Mouse (Mus musculus) common myeloid progenitor, adult 5-6 weeks (primary cell): Measurements from ENCODE around the gene Mob4. TPM values are rescaled to one million over a fixed set of nuclear protein-coding genes. Genes with fewer than 3 reads are reported as not detected.
A peak's percentile ranks its signal among the peaks of the same experiment; 100 is the strongest.

Experiments
- ATAC-seq: replicated peaks from 2 replicates; pipeline ENCODE4 v1.8.0; 2016; ENCODE audit warnings: low read depth, mild to moderate bottlenecking, moderate TSS enrichment, inconsistent platforms; ENCODE audit not compliant: poor library complexity, severe bottlenecking
- total RNA-seq: library from RNA; stranded (forward); fragments of 200-1000, 187-1606 nt; gene quantifications from 2 replicates; pipeline ENCODE4 v1.2.3, GENCODE M21; 2017

Gene Mob4
- total RNA-seq, 1 experiment from 2014 or later: 62.2 TPM

DNA sequence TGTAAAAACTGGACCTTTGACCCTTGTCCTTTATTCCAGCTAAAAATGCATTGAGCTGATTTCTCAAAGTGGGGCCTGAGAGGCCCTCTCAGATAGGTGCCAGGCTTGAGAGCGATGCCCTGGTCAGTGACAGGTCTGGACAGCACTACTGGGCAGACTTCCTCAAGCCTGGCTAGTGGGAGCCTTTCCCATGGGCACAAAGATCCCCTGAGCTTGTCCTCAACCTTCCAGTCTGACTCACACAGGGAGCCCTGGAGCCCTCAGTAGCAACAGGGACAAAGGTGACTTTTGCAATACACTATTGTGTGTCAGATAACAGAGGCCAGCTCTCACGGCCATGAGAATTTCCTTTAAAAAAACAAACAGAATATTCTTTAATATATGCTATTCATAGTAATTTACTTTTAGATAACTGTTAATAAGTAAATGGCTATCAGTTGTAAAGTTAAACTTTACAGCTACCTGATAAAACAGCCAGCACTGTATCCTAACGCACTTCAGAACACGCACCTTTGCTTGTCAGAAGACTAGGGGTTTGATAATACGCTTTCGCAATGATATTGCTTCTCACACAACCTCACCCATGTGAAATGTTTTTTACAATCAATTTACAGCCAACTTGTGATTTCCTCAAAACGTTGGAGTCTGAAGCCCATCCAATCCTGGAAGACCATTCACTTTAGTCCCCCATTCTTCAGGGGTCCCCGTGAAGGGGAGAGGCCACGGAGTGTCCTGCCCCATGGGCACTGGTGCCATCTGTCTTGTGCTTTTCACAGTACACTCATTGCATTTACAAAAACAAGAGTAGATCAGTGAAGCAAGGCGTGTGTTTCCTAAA is 42.9 kb downstream of the Mob4 start:
- no peak for ATAC-seq

DNA sequence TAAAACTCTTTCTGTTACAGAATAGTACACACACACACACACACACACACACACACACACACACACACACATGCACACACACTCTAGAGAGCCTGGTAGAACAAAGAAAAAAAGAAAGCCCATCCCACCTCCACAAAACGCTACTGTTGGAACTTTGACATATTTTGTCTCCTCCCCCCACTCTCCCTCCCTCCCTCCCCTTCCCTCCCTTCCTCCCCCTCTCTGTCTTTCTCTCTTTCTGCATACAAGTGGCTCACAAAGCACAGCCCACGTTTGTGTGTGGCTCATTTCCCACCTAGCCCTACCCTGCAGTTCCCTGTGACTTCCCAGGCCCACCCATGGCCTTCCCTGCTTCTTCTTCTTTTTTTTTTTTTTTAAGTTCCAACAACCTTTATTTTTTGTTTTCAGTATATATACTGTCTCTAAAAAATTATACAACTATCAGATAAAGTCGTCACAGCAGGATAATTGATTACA is 43.6 kb downstream of the Mob4 start:
- ATAC-seq: no peak

DNA sequence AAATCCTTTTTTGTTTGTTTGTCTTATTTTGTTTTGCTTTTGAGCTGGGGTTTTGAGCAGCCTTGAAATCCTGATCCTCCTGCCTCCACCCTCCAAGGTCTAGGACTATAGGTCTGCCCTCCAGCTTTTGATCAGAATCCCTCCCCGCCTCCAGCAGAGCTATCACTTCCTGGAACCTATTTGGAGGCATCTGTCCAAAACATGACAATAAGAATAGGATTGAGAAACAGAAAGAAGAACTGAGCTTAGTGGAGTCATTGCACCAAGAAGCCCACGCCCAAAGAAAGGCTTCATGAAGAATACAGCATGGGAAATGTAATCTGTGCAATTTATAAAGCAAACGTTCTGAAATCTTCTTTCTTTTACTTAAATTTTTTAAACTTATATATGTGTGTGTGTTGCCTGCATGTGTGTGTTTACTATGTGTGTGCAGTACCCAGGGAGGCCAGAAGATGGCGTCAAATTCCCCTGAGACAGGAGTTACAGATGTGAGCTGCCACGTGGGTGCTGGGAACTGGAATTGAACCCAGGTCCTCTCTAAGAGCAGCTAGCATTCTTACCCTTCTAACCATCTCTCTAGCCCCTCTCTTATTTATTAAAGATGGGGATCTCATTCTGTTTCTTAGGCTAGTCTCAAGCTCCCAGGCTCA is 49.0 kb downstream of the Mob4 start:
- no peak for ATAC-seq

DNA sequence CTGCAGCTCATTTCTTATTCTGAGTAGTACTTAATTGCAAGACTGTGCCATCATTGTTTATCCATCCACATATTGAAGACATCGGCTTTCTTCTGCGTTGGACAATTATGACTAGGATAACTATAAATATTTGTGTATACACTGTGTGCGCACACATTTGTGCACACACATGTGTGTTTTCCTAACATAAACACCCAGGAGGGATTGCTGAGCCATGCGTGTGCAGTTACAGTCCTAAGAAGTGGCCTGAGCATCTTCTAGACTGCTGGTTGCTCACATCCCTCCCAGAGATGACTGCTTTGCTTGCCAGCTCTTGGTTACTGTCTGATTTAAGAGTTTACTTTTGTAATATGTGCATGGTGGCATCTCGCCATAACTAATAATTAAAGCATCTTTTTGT is 51.4 kb downstream of the Mob4 start:
- no peak for ATAC-seq

DNA sequence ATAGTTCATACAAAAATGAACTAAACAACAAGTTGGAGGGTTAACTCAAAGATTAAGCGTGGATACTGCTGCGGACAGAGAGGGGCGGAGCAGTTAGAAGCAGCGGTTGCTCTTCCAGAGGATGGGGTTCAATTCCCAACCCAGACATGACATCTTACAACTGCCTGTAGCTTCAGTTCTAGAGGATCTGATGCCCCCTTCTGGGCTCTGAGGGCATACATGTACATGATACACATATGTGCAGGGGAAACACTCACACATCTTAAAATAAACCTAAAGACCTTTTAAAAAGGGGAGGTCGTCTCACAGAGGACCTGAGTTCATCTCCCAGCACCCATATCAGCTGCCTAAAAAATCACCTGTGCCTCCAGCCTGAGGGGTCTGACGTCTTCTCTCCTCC is 54.7 kb downstream of the Mob4 start:
- ATAC-seq: peak; percentile 56; the same call in 1 of the 2 replicates

DNA sequence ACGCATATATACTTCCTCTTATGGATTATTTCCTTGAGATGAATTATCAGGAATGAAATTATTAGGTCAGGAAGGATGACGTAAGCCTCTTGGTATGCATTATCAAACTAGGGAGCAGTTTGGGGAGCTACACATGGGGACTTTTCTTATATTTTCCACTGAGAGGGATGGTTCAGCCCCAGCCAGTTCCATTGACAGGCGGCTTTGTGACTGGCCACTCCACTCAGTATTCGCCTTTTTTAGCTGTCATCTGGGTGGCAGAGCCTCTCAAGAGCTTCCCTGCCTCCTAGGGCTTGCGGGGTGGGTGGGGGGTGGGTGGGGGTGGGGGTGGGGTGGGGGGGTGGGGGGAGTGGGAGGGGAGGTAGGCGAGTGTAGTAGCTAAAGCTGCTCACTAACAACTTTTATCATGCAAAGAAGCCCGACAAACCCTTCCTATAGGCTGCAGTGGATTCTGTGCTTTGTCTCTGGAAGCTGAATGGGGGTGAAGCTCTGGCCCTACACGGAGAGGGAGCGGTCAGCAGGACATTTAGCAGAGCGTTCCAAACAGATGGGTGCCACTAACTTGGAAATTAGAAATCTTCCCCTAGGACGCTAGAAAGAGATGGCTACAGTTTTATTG is 55.7 kb downstream of the Mob4 start:
- no peak for ATAC-seq

DNA sequence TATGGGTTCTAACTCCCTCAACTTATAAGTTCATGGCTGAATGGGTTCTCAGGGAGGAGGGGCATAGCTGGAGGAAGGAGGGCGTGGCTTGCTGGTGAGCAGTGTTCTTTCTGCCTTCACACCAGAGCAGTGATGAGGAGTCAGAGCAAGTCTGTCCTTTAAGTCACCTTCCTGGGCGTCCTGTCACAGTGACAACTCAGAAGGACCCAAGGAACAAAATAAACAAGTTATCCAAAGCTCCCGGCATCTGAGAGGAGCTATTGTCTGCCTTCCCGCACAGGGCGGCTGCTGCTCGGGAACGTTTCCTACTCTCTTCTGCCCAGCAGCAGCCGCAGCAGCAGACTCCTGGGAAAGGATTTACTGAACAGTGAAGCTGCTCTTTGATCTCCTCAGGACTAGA is 61.0 kb downstream of the Mob4 start:
- peak; percentile 72 for ATAC-seq

DNA sequence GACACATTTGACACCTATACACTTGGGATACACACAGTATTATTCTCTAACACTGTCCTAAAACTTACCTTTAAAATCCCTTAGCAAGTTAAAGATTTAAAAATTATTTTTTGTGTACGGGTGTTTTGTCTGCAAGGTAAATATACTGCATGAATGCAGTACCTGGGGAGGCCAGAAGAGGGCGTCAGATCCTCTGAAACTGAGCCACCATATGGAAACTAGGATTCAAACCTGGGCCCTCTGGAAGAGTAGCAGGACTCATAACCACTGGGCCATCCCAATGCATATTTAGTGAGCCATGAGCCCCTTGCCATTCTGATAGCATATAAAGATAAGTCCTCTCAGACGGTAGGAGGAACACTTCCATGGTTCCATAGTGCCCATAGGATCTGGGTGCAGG is 61.8 kb downstream of the Mob4 start:
- ATAC-seq: peak; percentile 65; the same call in 1 of the 2 replicates

DNA sequence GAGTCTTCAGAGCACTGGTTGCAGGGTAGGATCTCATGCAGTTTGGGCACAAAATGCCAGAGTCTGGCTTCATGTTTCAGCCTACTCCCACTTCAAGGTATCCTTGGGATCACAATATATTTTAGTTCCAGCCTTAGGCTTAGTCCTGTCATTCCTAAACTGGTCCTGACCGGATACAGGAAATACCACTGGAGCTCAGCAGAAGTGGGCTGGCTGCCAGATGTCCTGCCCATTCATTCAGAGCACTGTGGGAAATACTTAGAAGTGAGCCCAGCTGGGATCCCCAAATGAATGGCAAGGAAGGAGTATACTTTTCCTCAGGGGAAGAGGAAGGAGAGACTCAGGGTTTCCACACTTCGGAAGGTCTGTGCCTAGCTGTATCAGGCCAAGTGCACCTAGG is 62.3 kb downstream of the Mob4 start:
- ATAC-seq: no peak

DNA sequence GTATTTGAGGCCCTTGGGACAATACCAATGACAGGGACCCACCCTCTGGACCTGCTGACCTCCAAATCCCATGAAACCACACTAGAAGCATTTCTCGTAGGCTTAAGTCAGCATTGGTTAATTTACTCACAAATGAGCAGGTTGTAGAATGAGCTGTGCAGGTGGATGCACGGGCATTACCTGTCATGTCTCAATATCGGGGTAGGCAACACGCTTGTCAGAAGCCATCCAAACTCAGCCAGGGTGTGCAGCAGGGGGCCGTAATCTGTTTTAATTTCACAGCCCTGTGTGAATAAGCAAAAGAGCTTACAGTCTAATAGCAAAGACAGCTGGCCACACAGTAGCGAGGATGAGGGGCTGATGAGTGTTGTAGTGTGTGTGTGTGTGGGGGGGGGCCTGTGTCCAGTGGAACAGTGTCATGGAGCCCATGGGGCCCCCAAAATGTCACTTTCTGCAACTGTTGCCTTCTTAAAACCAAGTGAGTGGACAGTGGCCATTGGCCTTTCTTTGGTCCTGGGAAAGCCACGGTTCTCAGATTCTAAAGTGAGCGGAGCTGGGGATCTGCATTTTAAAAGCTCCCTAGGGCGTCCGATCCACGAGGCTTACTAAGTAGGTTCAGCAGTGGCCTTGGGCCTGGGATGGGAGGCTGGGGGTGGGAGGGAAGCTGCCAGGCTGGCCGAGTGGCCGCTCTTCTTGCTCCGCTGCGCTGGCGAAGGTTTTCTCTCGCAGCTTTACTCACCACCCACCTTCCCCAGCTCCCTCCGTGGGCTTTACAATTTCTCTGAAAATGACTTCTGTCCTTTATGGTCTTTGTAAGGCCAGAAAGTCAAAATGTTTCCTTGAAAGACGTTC is 63.3 kb downstream of the Mob4 start:
- ATAC-seq: no peak

DNA sequence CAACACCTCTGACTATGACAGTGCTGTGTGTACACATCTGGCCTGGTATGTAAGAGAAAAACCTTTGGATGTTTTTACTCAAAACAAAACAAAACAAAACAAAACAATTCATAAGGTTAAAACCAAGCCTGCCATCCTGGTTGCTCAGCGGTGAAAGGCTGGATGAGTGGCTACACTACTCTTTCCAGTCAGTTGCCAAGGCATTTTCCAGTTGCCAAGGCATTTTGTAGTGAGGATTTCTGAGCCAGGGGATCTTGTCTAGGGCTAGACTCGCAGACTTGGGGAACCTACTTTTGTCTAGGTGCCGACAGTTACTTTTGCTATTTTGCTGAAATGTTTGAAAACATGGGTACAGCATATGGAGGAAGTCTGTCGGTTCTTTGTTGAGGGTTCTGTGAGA is 64.0 kb downstream of the Mob4 start:
- no peak for ATAC-seq

DNA sequence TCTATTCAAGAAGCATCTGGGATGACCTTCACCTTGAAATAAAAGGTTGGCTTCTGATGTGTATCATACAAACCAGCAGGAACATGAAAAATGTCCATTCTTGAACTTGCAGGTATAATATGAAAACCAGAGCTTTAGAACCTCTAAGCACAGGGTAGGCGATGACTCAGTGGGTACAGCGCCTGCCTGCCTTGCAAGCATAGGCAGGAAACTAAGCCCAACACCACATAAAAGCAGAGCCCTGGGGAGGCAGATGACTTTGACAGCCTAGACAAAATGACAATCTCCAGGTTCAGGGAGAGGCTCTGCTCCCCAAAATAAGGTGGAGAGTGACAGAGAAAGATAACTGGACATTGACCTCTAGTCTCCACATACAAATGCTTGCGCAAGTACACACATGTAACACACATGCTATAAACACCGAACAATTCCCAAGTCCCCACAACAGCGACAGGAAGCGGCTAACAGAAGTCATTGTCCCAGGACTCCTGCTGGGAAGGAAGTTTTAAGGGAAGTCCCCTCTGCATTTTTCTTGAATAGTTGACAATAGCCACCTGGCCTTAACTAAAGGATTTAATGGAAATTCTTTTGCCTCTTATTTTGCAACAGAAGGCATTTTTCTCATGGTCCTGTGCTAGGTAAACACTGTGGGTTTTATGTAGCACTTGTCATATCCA is 65.4 kb downstream of the Mob4 start:
- no peak for ATAC-seq

DNA sequence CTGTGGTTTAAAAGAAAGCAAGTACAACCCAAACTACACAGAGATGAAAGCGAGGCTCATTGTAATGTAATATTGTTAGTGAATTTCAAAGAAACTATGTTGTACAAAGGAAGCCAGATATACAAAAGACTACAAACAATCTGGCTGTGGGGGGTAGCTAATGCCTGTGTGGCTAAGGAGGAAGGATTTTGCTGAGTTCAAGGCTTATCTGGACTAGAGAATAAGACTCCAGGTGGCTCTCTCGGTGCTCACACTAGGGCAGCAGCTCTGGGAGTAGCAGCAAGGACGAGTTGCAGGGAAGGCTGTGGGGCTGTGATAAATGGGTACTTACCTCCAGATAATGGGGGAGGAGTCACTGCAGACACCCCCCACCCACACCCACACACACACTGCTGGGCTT is 67.7 kb downstream of the Mob4 start:
- peak; percentile 52; the same call in 1 of the 2 replicates for ATAC-seq

DNA sequence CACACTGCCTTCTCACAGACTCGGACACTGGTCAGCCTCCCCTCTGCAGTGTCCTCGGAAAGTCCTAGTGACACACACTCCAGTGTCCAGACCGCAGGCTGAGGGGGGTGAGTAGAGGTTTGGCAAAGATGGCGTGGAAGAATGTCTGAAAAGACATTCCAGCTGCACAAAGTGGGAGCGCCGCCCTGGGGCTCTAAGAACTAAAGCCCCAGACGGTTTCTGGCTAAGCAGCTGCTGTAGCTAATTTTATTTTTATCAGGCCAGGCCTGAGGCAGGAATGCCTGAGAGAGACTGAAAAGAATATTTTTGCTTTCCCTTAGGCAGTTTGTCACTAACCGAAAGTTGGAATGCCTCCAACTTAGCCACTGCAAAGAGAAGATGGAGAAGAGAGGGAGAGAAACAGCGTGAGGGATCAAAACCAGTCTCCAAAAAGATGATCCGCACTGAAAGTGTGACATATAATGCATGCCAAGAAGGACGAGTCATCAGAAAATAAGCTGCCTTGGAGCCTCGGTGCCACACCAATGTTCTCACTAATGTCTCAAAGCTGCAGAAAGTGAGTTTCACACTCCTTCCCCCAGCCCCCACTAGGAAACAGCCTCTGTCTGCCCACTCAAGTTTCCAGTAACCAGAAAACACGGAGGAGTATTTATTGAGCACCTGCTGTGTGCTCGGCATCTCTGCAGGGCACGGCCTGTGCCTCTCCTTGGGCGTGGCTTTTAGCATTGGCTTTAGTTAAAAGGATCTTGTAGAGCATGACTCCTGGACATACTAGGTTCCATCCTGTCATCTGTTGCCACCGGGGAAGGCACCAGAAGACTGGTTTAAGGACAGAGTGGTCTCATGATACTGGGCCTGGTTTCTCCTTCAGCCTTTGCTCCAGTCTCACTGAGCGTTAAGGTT is 71.1 kb downstream of the Mob4 start:
- 0 out of 2 replicates have a peak, but pooled peaks have one; percentile 18 for ATAC-seq

Other genes starting within 250 kb of the Mob4 start
- 38.8 and 51.0 TPM in 2 replicates for gene Ankrd44, start 204.8 kb upstream of the Mob4 start, total RNA-seq
- 307 and 355 TPM in 2 replicates for gene Sf3b1, start 103.8 kb upstream of the Mob4 start, total RNA-seq
- gene Coq10b, start 78.5 kb upstream of the Mob4 start, total RNA-seq: 15.6 and 23.1 TPM in 2 replicates
- gene Hspe1, start 43.1 kb upstream of the Mob4 start, total RNA-seq: 548 and 584 TPM in 2 replicates
- gene Hspd1, start 43.0 kb upstream of the Mob4 start, total RNA-seq: 519 and 524 TPM in 2 replicates
- 2.5 and 2.7 TPM in 2 replicates for gene Rftn2, start 95.6 kb downstream of the Mob4 start, total RNA-seq
- 10.1 and 10.9 TPM in 2 replicates for gene Mars2, start 105.9 kb downstream of the Mob4 start, total RNA-seq
- 1.3 TPM in 1 of 2 replicates, not detected in the other for gene Boll, start 232.2 kb downstream of the Mob4 start, total RNA-seq